In the genomic region with DNA sequence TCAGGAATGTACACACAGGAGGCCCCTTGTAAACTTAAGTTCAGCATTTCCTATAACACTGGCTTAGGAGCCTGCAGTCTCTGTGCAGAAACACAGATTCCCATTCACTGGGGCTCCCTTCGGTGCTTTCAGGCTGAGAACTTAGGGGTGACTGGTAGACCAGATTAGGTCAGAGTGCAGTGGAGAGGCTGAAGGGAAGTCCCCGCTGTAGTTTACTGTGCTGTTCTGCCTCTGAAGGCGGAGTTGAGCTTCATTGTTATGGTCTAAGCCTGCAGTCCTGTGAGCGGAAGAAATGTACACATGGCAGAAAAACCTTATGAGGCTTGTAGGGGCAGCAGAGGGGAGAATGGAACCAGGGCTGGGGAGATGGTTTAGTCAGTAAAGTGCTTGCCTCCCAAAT, we compare ENCODE assay signal across 18 mouse cellular contexts. TPM values are rescaled to one million over a fixed set of nuclear protein-coding genes. Genes with fewer than 3 reads are reported as not detected.
DNase-seq lines count a peak whose midpoint lies in the region; ATAC-seq and TF ChIP-seq lines count a peak whose summit lies in the region.
"Had no signal": no experiment of that assay in that cellular context is flagged by ENCODE, and none has a peak within 500 bp of the region (broad histone marks: within the 10 kb centered on the region; RNA-seq: fewer than 3 reads in every experiment).

No protein-coding gene starts in this region.

- dilution Hi-C loops in CH12.LX (cut with MboI; ENCODE audit: extremely low pct_ligation_motif_present, extremely low pct_unique_long_range_greater_than_20kb, low sequenced_read_pairs), result no loop called here

- in situ Hi-C loops in CH12.LX (cut with MboI; ENCODE audit: low pct_ligation_motif_present, low pct_unique_long_range_greater_than_20kb, low sequenced_read_pairs), result loop anchor here (10.0 kb wide), 2 partner anchors 46 to 116 kb away; no protein-coding TSS in a partner anchor

- ATAC-seq in inflammation-experienced regulatory T-cells, adult 6 months, result peak; percentile 94
- ATAC-seq: forebrain, embryonic 15.5 days; Patski had no signal

- H3K36me3 ChIP-seq in CH12.LX (replicated peaks in 1 of 2; ENCODE audit: control insufficient read depth in 1 of 2, insufficient read depth in 1 of 2, low read length in 1 of 2), result peaks cover 0 to 9% of the 10 kb centered on the region in 2 experiments
- H3K36me3 ChIP-seq: embryonic facial prominence, embryonic 12.5 days; forebrain, embryonic 15.5 days had no signal

- TF ChIP-seq EP300 in CH12.LX (IDR thresholded peaks at IDR 0.05; ENCODE audit: low read length), result no peak

- TF ChIP-seq RAD21 in CH12.LX (IDR thresholded peaks at IDR 0.05; ENCODE audit: low read depth, low read length), result no peak; the same call in 1 of the 2 replicates

- no peaks in the 10 kb centered on the region for H3K79me2 ChIP-seq in CH12.LX (replicated peaks; ENCODE audit: control insufficient read depth, extremely low read depth, insufficient read depth, poor library complexity, severe bottlenecking)

- no peak overlapping the region for H3K9ac ChIP-seq in CH12.LX (ENCODE audit: insufficient read depth, low read depth)
- H3K9ac ChIP-seq: embryonic facial prominence, embryonic 12.5 days; forebrain, embryonic 15.5 days; heart, embryonic 13.5 days; hindbrain, embryonic 15.5 days had no signal

- H3K27ac ChIP-seq in CH12.LX (ENCODE audit: insufficient read depth, low read depth), result no peak overlapping the region
- H3K27ac ChIP-seq: embryonic facial prominence, embryonic 12.5 days; forebrain, embryonic 15.5 days; heart, embryonic 13.5 days; hindbrain, embryonic 15.5 days had no signal

- H3K4me3 ChIP-seq in CH12.LX (replicated peaks in 1 of 3; ENCODE audit: low read depth in 2 of 3, low read length in 2 of 3, poor library complexity in 1 of 3), result no peak overlapping the region
- H3K4me3 ChIP-seq: embryonic facial prominence, embryonic 12.5 days; forebrain, embryonic 15.5 days; heart, embryonic 13.5 days; hindbrain, embryonic 15.5 days had no signal

- H3K4me1 ChIP-seq in CH12.LX (ENCODE audit: control insufficient read depth in 1 of 2, insufficient read depth in 2 of 2), result peaks cover 2 to 24% of the 10 kb centered on the region in 2 experiments
- H3K4me1 ChIP-seq: embryonic facial prominence, embryonic 12.5 days; forebrain, embryonic 15.5 days had no signal

- H3K4me2 ChIP-seq in CH12.LX (ENCODE audit: insufficient read depth, low read depth, poor library complexity, severe bottlenecking), result no peak overlapping the region
- H3K4me2 ChIP-seq: embryonic facial prominence, embryonic 12.5 days; forebrain, embryonic 15.5 days; heart, embryonic 13.5 days; hindbrain, embryonic 15.5 days had no signal

- no peak for TF ChIP-seq CTCF in CH12.LX (conservative IDR thresholded peaks at IDR 0.05 in 1 of 2, IDR thresholded peaks at IDR 0.05 in 1 of 2; ENCODE audit: low read depth in 2 of 2, low read length in 2 of 2)

- TF ChIP-seq POLR2A in CH12.LX (IDR thresholded peaks at IDR 0.05; ENCODE audit: low read depth, low read length), result no peak

- H3K27me3 ChIP-seq in CH12.LX (replicated peaks), result no peaks in the 10 kb centered on the region
- H3K27me3 ChIP-seq: embryonic facial prominence, embryonic 12.5 days; forebrain, embryonic 15.5 days; heart, embryonic 13.5 days; hindbrain, embryonic 15.5 days; Patski had no signal

- H3K9me3 ChIP-seq in CH12.LX (replicated peaks; ENCODE audit: low read length), result peaks cover 5% of the 10 kb centered on the region
- H3K9me3 ChIP-seq: embryonic facial prominence, embryonic 12.5 days; forebrain, embryonic 15.5 days; hindbrain, embryonic 15.5 days had no signal

- DNase-seq in heart, adult 11 months, result peak; percentile 74
- DNase-seq in heart, adult 18-20 months, result no peak
- DNase-seq in CH12.LX (ENCODE audit: extremely low read depth) (peak; percentile 65), adipocyte (ENCODE audit: low spot score) (no peak)
- DNase-seq in cerebellum, postnatal 14 days, result no peak
- no peak for DNase-seq in adrenal gland, adult 18-20 months (ENCODE audit: low spot score in 2 of 2)
- DNase-seq: adrenal gland, postnatal 10 days; cerebellum, adult 11 months; cerebellum, adult 8-10 months; cerebellum, postnatal 25 days; gastrocnemius, postnatal 10 days; heart, postnatal 36 days had no signal

TF ChIP-seq in CH12.LX, 34 proteins besides CTCF, POLR2A, EP300 and RAD21:
- TF ChIP-seq BHLHE40 (IDR thresholded peaks at IDR 0.05; ENCODE audit: low read depth, low read length) (no peak), SIN3A (IDR thresholded peaks at IDR 0.05; ENCODE audit: low read length) (no peak), NRF1 (IDR thresholded peaks at IDR 0.05; ENCODE audit: low read depth, low read length) (no peak), MAZ (IDR thresholded peaks at IDR 0.05; ENCODE audit: low read depth, low read length) (no peak), HCFC1 (IDR thresholded peaks at IDR 0.05; ENCODE audit: low read depth, low read length) (no peak), SMC3 (IDR thresholded peaks at IDR 0.05; ENCODE audit: low read depth, low read length) (no peak), ZMIZ1 (IDR thresholded peaks at IDR 0.05; ENCODE audit: low read depth, low read length) (no peak), MAX (IDR thresholded peaks at IDR 0.05; ENCODE audit: low read length) (no peak), PAX5 (IDR thresholded peaks at IDR 0.05; ENCODE audit: low read length) (no peak), POLR2AphosphoS2 (IDR thresholded peaks at IDR 0.05; ENCODE audit: low read depth, low read length) (no peak), MYC (IDR thresholded peaks at IDR 0.05; ENCODE audit: low read depth, low read length) (no peak), TCF12 (IDR thresholded peaks at IDR 0.05; ENCODE audit: low read depth, low read length) (no peak), NELFE (IDR thresholded peaks at IDR 0.05; ENCODE audit: low read depth, low read length) (no peak)
TF ChIP-seq in CH12.LX: peak in this region for 0.

RNA-seq across cellular contexts. Expression of a gene that starts 29.2 kb away (rescaled TPM):
- 100 to 1,000 TPM; 135 to 156 TPM for total RNA-seq in heart, adult 18-20 months (2021)
- 9.6 and 10.4 TPM in 2 replicates for total RNA-seq in CH12.LX (2012; rRNA removed)
- 27.8 and 30.8 TPM in 2 replicates for total RNA-seq in CH12.LX (2014; rRNA removed)
- polyA plus RNA-seq in CH12.LX (2012; ENCODE audit: insufficient read length, low read depth), result 22.0 and 23.5 TPM in 2 replicates
- 10 to 100 TPM; 30.3 to 78.4 (median 64.1) TPM for polyA plus RNA-seq in inflammation-experienced regulatory T-cells, adult 6 months (2017; shearing (Covaris generic))
- 10 to 100 TPM; 17.0 to 19.9 TPM for total RNA-seq in adrenal gland, adult 18-20 months (2021)

RNA-seq across cellular contexts. Expression of a gene that starts 29.2 kb away (rescaled TPM):
- total RNA-seq in heart, adult 18-20 months (2021), result 1 to 10 TPM; 2.0 to 2.9 TPM
- 14.1 TPM in 2 replicates for total RNA-seq in CH12.LX (2012; rRNA removed)
- total RNA-seq in CH12.LX (2014; rRNA removed), result 28.1 and 29.2 TPM in 2 replicates
- polyA plus RNA-seq in CH12.LX (2012; ENCODE audit: insufficient read length, low read depth), result 19.4 and 19.8 TPM in 2 replicates
- 10 to 100 TPM; 11.0 to 23.3 (median 18.6) TPM for polyA plus RNA-seq in inflammation-experienced regulatory T-cells, adult 6 months (2017; shearing (Covaris generic))
- 1 to 10 TPM; 4.0 to 4.5 TPM for total RNA-seq in adrenal gland, adult 18-20 months (2021)

Comparison
In these comparisons a context has a peak if more than half of its experiments do, and no peak if none do; other contexts are left out.
1. DNase-seq: peak in heart, adult 11 months (single experiment) and CH12.LX (single experiment); none in heart, adult 18-20 months (0 of 2), adipocyte (single experiment), cerebellum, postnatal 14 days (0 of 2) and adrenal gland, adult 18-20 months (0 of 2).
2. RNA of a gene that starts 29.2 kb away (total RNA-seq): 135 to 156 TPM in heart, adult 18-20 months; 9.6 to 30.8 TPM in CH12.LX and 17.0 to 19.9 TPM in adrenal gland, adult 18-20 months; every median in the first group is over 4 times any median in the second.